Mouse (Mus musculus) retina, postnatal 7 days (tissue): ENCODE data around the gene Gpkow.
"Not testable (repeated sequence)": the region's sequence is repeated elsewhere in the genome, so short reads cannot be mapped to it uniquely, and the experiment has no call there.

Experiments
- DNase-seq: peaks from one replicate; pipeline ENCODE4 v3.0.0-alpha.2; 2012; ENCODE audit warnings: low read depth, low spot score

Gene Gpkow

DNA sequence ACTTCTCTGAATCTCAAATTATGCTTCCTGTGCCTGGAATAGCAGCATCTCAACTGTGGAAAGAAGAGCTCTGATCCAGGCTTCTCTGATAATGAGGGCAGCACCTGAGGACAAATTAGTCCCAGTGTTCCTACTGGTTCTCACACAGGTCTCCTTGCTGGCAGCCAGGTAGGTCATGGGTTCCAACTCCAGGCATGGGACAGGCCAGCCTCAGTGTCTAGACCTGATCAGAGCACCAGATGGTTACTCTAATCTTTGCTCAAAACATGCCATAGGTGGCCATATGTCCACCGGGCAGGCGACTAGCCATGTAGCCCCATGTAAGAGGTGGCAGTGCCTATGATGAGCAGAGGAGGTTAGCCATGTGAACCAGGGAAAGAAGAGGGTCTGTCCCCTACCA is 8.6 kb upstream of the Gpkow start:
- DNase-seq = no peak

DNA sequence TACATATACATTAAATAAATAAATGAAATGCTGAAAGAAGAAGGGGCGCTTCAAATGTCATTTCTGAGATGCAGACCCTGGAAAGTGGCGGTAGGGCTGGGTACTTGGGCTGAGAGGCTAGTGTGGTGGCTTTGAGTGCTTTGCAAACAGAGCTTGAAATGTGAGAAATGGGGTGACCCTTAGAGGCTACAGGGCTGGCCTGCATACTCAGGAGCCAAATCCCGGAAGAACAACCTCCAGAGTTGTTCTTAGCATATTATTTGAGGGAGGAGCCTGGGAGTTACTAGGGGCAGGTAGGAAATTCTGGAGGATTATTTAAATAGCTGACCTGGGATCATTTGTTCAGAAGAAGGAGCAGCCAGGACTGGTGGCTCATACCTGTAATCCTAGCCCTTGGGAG is 6.4 kb upstream of the Gpkow start:
- no peak for DNase-seq

DNA sequence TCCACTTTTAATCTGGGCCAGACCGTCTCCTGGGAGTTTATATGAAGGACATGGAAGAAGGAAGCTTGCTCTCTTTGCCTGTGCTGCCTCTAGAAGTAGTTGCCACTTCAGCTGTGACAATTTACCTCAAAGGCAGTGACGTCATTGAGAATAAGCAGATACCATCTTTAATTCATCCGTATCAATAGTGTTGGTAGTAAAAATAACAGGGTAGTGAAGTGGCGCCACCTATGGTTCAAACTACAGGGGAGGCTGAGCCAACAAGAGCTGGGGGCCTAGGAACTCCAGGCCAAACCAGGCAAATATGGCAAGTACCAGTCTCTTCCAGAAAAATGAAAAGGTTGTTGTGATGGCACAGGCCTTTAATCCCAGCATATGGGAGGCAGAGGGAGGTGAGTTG is 4.1 kb upstream of the Gpkow start:
- DNase-seq = no peak

DNA sequence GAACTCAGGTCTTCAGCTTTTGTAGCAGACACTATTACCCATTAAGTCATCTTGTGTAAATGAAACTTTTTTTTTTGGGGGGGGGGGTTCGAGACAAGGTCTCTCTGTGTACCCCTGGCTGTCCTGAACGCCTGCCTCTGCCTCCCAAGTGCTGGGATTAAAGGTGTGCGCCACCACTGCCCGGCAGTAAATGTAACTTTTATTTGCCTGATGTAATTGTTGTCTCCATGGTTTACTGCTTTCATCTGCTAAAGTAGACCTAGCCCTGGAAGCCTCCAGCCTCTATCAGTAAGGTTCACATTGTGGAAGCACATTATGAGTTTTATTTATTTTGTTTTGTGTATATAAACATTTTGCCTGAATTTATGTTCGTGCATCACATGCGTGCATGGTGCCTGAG is 411 bp upstream of the Gpkow start:
- no peak for DNase-seq

DNA sequence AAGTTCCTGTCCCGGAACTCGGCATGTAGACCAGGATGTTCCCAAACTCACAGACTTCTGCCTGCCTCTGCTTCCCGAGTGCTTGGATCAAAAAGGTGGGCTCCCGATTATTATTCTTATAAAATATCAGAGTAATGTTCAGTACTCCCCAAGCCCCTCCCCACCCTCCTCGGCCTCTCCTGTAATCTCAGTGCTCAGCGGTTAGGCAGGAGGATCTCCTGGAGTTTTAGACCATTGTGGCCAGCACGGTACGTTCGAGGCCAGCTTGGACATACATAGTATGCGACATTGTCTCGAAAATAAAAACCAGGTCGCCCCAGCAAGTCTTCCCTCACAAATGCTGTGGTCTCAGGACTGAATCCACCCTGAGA is 16.8 kb downstream of the Gpkow start:
- DNase-seq = not testable (repeated sequence)

DNA sequence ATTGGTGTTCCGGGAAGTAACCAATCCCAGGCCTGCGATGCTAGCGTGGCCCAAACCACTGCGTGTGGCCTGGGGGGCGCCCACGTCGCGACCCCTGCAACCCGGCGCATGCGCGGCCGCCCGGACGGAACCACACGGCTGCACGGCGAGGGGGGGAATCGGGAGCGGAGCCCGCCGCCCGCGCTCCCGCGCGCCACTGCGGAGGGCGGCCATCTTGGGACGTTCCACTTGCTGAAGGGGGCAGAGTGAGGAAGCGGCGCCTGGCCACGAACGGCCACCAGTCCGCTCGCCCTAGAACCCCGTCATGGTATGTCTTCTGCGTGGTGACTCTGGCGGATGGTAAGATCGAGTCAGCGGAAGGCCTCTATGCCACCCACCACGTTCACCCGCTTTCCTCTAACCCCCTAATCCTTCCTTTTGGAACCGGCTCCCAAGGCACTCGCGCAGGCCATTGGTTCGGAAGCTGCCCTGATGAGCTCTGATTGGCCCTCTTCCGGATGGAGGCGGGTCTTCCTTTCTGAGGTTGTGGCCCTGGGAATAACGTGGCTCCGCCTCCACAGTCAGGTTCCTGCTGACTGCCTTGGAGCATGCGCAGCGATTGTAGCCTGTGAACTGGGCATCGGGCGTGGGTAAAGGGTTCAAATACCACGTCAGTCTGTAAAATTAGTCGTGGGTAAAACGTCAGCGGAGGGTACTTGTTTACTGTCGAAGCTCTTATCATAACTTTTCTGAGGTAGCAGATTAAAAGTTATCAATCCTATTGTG is 17.4 kb downstream of the Gpkow start, which contains the start of gene Wdr45:
Wdr45 (plus strand) TSS at position 199 of the 765 bp plus-strand sequence.
- peak; percentile 90 for DNase-seq

DNA sequence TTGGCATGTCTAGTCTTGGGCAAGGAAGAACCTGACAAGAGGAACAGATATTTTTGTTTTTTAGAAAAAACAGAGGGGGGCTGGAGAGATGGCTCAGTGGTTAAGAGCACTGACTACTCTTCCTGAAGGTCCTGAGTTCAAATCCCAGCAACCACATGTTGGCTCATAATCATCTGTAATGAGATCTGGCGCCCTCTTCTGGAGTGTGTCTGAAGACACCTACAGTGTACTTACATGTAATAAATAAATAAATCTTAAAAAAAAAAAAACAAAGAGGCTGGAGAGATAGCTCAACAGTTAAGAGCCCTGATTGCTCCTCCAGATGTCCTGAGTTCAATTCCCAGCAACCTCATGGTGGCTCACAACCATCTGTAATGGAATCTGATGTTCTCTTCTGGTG is 19.1 kb downstream of the Gpkow start:
- not testable (repeated sequence) for DNase-seq

DNA sequence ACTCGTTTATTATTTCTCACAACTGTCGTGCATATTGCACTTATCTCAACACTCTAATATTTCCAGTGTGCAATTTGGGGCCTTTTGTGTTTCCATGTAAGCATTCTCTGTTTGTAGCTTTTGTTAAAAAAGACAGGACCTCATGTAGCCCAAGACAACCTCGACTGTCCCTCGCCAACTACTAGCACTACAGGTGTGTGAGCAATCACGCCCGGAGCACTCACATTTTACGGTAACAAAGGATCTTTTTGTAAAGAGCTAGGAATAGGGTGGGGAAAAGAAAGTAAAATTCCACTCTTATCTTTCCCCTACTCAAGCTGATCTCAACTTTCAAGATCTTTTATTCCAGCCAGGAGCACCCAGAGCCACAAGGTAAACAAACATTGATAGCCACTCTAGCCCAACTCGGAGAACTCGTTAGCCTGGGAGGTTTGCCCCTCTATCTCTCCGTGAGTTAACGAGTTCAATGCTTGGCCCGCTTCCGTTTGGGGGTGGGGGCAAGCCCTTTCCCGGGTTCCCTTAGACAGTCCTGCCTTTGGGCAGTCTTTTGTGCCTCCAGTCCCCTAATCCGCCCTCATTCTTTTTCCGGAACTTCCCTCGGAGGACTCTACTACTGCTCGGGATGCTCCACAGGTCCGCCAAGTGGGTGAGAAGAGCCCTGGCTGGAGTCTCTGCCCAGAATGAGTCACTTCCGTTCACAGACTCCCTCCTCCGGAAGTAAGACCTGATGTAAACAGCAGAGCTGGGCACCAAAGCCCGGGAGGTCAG is 24.8 kb downstream of the Gpkow start, which contains the start of gene Gm45208:
Gm45208 (plus strand) TSS at position 732 of the 768 bp plus-strand sequence.
- DNase-seq = peak; percentile 62

DNA sequence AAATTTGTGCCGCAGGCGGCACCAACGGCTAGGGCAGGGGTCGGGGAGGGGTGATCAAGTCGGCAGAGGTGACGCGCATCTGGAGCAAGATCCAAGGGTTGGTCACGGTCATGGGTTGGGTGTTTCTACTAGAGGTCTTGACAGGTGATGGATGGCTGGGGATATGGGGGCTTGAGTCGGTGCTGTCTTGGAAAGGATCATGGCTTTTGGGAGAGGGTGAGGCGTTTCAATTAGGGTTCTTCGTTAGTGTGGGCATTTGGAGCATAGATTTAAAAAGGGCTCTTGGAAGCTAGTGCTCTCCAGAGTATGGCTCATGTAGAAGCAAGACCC is 25.3 kb downstream of the Gpkow start:
- no peak for DNase-seq

DNA sequence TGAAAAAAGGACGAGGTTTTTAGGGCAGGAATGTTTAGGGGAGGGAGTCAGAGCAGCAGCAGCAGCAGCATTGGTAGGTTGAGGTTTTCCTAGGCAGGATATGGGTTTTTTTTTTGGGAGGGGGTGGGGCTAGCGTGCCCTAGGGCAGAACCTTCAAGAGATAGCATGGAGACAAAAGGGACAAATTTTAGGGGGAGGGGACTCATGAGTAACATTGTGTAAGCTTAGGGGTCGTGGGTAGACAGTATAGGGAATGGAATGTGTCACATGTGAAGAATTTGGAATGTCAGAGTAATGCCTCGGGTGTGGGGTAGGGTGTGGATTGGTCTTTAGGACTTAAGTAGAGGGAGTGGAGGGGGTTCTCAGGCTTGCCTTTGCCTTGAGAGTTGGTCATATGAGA is 25.8 kb downstream of the Gpkow start:
- no peak for DNase-seq

DNA sequence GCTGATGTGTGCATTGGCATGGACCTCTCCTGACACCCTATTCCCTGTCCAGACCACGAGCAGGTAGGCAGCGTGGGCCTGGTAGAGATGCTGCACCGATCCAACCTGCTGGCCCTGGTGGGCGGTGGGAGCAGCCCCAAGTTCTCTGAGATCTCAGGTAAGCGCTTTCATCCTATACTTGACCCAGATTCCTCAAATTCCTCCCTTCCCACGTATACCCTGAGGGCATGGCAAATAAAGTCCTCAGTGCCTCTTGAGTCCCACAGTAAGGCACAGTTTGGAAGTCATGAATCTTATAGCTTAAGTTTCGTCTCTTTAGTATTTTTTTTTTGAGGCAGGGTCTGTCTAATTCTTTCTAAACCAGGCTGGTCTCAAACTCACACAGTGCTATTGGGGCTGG is 27.2 kb downstream of the Gpkow start:
- DNase-seq = no peak

DNA sequence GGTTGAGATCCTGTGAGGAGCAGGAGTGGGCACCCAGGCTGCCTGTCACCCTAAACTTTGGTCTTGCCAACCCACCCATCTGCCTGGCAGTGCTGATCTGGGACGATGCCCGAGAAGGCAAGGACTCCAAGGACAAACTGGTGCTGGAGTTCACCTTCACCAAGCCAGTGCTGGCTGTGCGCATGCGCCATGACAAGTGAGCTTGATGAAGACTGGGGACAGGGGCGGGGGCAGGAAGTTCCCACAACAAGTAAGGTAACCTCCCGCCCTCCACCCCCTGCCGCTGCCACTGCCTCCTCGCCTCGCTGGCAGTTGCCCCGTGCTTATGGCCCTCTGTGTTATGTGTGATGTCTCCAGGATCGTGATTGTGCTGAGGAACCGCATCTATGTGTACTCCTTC is 28.9 kb downstream of the Gpkow start:
- DNase-seq = no peak

DNA sequence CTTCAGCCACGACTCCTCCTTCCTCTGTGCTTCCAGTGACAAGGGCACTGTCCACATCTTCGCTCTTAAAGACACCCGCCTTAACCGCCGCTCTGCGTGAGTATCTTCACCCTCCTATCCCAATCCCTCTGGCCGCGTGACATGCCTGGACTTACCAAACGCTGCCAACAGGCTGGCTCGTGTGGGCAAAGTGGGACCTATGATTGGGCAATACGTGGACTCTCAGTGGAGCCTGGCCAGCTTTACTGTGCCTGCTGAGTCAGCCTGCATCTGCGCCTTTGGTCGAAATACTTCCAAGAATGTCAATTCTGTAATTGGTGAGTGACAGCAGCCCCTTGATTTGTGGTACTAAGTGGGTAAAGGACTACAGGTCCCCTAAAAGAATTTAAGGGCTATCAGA is 30.2 kb downstream of the Gpkow start:
- DNase-seq = no peak

DNA sequence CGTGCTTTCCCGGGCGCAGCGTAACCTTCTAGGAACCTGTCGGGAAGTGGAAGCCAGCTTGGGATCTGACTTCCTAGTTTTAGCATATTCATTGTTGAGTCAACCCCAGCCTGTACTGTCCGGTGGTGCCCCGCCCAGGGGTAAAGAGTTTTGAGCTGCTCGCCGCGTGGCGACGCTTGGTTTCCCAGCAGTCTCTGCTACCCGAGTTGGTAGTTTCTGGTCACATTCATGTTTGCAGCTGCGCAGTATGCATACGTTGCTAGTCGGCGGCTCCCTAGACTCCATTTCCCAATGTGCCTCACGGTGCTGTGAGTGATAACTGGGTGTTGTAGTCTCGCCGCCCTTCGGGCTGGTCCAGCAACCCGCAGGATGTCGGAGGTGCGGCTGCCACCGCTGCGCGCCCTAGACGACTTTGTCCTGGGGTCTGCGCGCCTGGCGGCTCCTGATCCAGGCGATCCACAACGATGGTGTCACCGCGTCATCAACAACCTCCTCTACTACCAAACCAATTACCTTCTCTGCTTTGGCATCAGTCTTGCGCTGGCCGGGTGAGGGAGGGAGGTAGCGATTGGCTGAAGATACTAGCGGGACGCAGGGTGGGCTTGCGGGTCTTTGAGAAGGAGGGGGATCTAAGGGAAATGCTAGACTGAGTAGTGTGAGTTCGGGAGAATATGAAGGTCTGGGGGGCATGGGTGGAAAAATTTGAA is 31.4 kb downstream of the Gpkow start, which contains the start of gene Praf2:
Praf2 (plus strand) TSS at position 225 of the 707 bp plus-strand sequence.
- DNase-seq = peak; percentile 61

DNA sequence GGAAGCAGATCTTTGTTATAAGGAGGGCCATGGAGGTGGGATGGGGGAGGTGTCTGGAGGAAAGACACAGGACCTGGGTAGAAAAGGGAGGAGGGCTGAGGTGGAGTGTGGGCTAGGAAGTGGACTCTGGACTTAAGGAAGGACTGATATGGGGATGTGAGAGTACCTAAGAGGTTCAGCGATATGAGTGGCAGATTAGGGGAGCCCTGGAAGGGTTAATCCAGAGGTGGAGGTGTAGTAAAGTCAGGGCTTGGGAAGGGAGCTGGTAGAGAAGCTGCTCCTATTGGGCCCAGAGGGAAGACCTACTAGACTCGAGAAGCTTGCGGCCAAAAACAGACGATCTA is 32.0 kb downstream of the Gpkow start:
- no peak for DNase-seq

DNA sequence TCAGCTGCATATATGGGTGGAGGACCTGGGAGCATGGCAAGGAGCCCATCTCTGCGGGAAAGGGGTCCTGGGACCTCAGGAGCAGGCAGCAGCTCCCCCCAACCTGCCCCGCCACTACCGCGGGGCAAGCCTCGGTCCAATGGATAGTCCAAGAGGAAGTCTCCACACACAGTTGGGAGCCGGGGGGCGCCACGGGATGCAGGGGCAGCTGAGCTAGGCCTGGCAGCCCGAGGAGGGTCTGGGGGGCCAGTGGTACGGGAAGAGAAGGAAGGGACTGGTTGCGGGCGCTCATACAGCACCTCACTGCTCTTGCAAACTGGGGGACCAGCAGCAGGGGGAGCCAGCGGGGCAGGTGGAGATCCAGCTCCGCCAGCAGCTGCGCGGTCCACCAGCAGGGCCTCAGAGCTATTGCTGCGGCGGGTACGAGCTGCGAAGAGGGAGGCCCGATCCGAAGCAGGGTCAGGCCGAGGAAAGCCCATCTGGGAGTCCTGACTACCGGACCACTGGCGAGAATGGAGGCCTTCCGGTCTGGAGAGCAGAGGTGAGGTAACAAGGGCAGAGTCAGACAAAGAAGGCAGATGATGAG is 36.7 kb downstream of the Gpkow start:
- no peak for DNase-seq

DNA sequence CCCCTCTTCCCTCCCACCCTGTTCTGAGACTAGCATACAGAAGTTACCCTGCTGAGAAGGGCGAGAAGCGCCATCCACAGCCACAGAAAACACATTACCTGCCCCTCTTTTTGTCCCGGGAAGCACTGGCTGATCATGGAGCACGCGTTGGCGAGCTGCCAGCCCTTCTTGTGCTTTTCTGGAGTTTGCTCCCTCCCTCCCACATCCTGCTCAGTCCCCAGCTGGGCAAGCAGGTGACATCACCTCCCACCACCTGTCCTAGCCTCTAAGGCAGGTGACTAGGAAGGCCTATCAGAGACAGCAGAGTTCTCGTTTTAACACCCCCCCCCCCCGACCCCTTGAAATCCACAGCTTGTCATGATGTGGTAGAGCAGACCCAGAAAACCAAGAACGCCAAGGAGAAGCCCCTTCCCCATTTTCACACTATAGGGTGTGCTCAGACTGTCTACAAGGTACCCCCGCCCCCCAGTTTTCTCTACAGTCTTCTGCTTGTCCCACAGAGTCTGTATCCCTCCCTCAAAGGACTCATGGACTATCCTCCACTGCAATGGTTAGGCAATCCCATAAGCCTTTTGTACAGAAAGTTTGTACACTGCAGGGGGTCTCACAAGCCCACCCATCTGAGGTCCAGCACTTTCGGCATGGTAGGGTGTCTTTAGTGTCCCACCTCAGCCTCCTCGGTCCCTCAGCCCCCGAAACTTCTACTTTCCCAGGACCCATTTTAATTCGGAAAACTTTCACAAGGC is 42.6 kb downstream of the Gpkow start:
- no peak for DNase-seq

DNA sequence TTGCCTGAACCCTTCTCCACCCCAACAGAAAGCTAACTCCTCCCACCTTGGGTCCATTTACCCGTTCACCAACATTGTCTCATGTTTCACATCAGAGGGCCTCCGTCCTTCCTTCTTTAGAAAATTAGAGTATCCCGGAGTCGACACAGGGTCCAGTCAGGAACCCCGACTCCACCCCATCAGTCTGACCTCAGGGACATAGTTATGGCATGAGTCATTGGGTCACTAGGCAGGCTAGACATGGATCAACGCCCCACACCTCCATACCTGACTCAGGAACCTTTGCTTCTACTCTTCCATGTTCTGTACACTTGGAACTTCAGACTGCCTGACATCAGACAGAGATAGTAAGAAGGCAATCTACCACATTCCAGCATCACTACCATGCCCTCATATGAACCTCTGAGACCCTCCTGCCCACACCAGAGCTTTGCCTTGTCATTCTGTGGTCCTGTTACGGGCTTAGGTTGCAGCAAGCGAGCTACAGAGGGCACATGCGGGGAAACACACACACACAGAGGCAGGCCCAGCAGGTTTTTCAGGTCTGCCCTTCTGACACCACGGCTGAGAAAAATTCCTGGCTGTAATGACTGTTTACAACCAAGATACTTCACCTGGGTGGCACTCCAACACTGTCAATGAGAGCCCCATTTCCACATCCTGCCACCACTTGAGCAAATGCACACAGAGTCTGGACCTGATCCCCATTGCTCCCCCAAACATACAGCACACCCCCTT is 43.3 kb downstream of the Gpkow start:
- no peak for DNase-seq

DNA sequence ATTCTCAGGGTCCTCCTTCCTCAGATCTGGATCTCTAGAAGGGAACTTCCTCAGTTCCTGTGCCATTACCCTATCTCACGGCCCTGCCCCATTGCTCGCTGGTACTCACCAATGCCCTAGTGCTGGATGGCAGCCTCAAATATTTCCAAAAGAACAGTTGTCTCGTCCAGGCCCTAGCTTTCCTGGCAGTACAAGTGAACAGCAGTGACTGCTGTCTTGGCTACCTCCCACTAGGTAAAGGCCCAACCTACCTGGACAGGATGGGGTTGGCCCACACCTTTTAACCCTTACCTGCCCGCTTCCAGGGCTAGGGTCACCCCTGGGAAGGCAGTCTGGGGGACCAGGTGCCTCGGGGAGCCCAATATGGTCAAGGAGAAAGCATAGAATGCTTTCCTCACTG is 44.2 kb downstream of the Gpkow start:
- no peak for DNase-seq

DNA sequence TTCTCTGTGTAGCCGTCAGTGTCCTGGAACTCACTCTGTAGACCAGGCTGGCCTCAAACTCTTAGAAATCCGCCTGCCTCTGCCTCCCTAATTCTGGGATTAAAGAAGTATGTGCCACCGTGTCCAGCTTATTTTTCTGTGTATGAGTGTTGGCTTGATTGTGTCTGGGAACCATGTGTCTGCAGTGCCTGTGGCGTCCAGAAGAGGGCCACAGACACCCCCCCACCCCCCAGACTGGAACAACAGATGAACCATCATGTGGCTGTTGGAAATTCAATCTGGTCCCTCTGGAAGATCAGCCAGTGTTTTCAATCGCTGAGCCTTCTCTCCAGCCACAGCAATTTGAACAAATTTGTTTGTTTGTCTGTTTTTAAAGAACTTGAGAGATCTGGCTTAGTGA is 46.5 kb downstream of the Gpkow start:
- DNase-seq = no peak

DNA sequence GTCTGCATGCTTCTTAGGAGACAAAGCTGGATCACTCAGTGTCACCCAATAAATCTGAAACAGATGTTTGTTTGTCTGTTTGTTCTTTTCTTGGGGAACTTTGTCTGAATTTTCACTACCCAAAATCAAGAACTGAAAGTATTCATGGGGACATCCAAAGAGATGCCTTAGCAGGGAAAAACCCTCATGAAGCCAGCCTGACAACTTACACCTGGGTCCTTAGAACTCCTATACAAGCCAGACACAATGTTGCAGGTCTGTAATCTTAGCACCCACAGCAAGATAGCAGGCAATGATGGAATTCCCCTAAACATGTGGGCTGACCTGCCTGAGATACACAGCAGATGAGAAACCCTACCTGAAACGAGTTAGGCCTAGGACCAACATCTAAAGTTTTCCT is 48.0 kb downstream of the Gpkow start:
- DNase-seq = no peak
